Mouse (Mus musculus) myocyte (in vitro differentiated cells): ENCODE results near the gene Cd81.

Source experiments
- E2F4 ChIP-seq: IDR thresholded peaks from one replicate; pipeline ENCODE4 v1.6.1; 2011; ENCODE audit warnings: mild to moderate bottlenecking, control low read depth, moderate library complexity; ENCODE audit not compliant: insufficient read depth
- MYOD1 ChIP-seq, 3 experiments: IDR thresholded peaks; one replicate each; pipeline ENCODE4 v1.6.1; 2011; ENCODE audit warnings: control low read depth in 2 of 3, low read depth in 2 of 3, mild to moderate bottlenecking in 2 of 3, moderate library complexity in 1 of 3; ENCODE audit not compliant: insufficient read length in 2 of 3, control insufficient read depth in 1 of 3
- POLR2AphosphoS2 ChIP-seq: IDR thresholded peaks from one replicate; pipeline ENCODE4 v1.6.1; 2011; ENCODE audit warnings: low read depth, control low read depth; ENCODE audit not compliant: insufficient read length
- SRF ChIP-seq: IDR thresholded peaks from one replicate; pipeline ENCODE4 v1.6.1; 2011; ENCODE audit warnings: low read depth; ENCODE audit not compliant: control insufficient read depth, insufficient read length
- TCF12 ChIP-seq: IDR thresholded peaks from one replicate; pipeline ENCODE4 v1.6.1; 2011; ENCODE audit warnings: mild to moderate bottlenecking, control low read depth; ENCODE audit not compliant: poor library complexity, insufficient read depth, severe bottlenecking
- USF1 ChIP-seq: IDR thresholded peaks from one replicate; pipeline ENCODE4 v1.6.1; 2011; ENCODE audit warnings: low read depth, mild to moderate bottlenecking, control low read depth, moderate library complexity

- TF ChIP-seq USF1 = no peak
- no peak for TF ChIP-seq E2F4
- TF ChIP-seq POLR2AphosphoS2 = no peak
- TF ChIP-seq TCF12 = no peak
- TF ChIP-seq MYOD1 (IDR thresholded peaks at IDR 0.05; ENCODE audit: control insufficient read depth in 1 of 3, insufficient read length in 2 of 3, low read depth in 2 of 3) = no peak
- no peak for TF ChIP-seq SRF
These were observed 31.2 kb downstream of the Cd81 start for GRCm38 (mm10) chr7:143083708-143084107.
